Mouse (Mus musculus) E14TG2a.4 (cell line): ENCODE data around the gene Gm12248.

Experiments used
- CTCF ChIP-seq: conservative IDR thresholded peaks from 2 replicates; pipeline ENCODE4 v1.5.1; 2014; ENCODE audit warnings: low read length
- NANOG ChIP-seq: IDR thresholded peaks from 2 replicates; pipeline ENCODE4 v1.6.1; 2014; ENCODE audit warnings: borderline replicate concordance, low read length, mixed read lengths
- POU5F1 ChIP-seq: IDR thresholded peaks from 2 replicates; pipeline ENCODE4 v1.6.1; 2014; ENCODE audit warnings: low read length, borderline replicate concordance

- TF ChIP-seq CTCF, result peak; percentile 71
- TF ChIP-seq NANOG, result no peak
- no peak for TF ChIP-seq POU5F1
Observed at GRCm38 (mm10) chr11:58057455-58057854, 35.5 kb downstream of the Gm12248 start.
